30 mouse cellular contexts compared by ENCODE assay signal in the genomic region with DNA sequence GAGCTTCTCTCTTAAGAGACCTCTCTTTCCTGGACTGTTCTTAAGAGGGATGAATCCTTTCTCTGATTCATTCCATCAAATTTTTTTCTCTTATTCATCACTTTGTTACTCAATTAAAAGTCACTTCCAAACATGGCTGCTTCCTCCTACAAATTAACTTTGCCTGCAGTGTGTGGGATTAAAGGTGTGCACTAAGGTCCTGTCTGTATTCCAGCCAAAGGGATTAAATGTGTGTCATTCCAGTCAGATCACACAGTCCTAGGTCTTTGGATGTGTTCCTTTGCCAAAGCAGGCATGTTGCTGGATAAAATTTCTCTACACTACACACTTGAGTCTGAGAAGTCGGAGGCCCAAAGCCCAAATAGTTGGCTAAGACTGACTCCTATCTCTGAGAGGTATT.
"Had no signal": no experiment of that assay in that cellular context is flagged by ENCODE, and none has a peak within 500 bp of the region (broad histone marks: within the 10 kb centered on the region; RNA-seq: fewer than 3 reads in every experiment).

No protein-coding gene starts in this region.

- H3K9me3 ChIP-seq: embryonic facial prominence, embryonic 10.5 days; embryonic facial prominence, embryonic 12.5 days; embryonic facial prominence, embryonic 13.5 days; embryonic facial prominence, embryonic 15.5 days; forebrain, embryonic 10.5 days; forebrain, embryonic 12.5 days; forebrain, embryonic 13.5 days; forebrain, embryonic 15.5 days; heart, embryonic 10.5 days had no signal

- H3K9ac ChIP-seq: embryonic facial prominence, embryonic 12.5 days; embryonic facial prominence, embryonic 13.5 days; embryonic facial prominence, embryonic 15.5 days; forebrain, embryonic 12.5 days; forebrain, embryonic 13.5 days; forebrain, embryonic 15.5 days; forebrain, postnatal 0 days had no signal

- H3K4me2 ChIP-seq: embryonic facial prominence, embryonic 12.5 days; embryonic facial prominence, embryonic 13.5 days; embryonic facial prominence, embryonic 15.5 days; forebrain, embryonic 12.5 days; forebrain, embryonic 13.5 days; forebrain, embryonic 15.5 days had no signal

- H3K4me3 ChIP-seq: embryonic facial prominence, embryonic 10.5 days; embryonic facial prominence, embryonic 12.5 days; embryonic facial prominence, embryonic 13.5 days; embryonic facial prominence, embryonic 15.5 days; erythroblast, embryonic 14.5 days; forebrain, embryonic 10.5 days; forebrain, embryonic 12.5 days; forebrain, embryonic 13.5 days; forebrain, embryonic 15.5 days; gastrocnemius, adult 2 months; heart, adult 2 months; heart, embryonic 10.5 days had no signal

- H3K27ac ChIP-seq: embryonic facial prominence, embryonic 10.5 days; embryonic facial prominence, embryonic 12.5 days; embryonic facial prominence, embryonic 13.5 days; embryonic facial prominence, embryonic 15.5 days; forebrain, embryonic 10.5 days; forebrain, embryonic 12.5 days; forebrain, embryonic 13.5 days; forebrain, embryonic 15.5 days; gastrocnemius, adult 2 months; heart, adult 2 months; heart, embryonic 10.5 days had no signal

- DNase-seq: cerebellum, adult 2 months; cerebellum, adult 8-10 months; cerebellum, adult 9-10 months; cerebellum, adult 9-11 months; cerebellum, postnatal 10 days; cerebellum, postnatal 14 days; cerebellum, postnatal 25 days; cerebellum, postnatal 36 days; embryo, embryonic 11 days; forebrain, postnatal 0 days; gastrocnemius, adult 2 months; gastrocnemius, postnatal 10 days; gastrocnemius, postnatal 14 days; gastrocnemius, postnatal 25 days; gastrocnemius, postnatal 36 days; heart, adult 11 months; heart, adult 18-20 months; heart, adult 2 months had no signal

- H3K36me3 ChIP-seq: embryonic facial prominence, embryonic 10.5 days; embryonic facial prominence, embryonic 12.5 days; embryonic facial prominence, embryonic 13.5 days; embryonic facial prominence, embryonic 15.5 days; forebrain, embryonic 10.5 days; forebrain, embryonic 12.5 days; forebrain, embryonic 15.5 days; heart, embryonic 10.5 days had no signal

- H3K27me3 ChIP-seq: embryonic facial prominence, embryonic 12.5 days; embryonic facial prominence, embryonic 13.5 days; embryonic facial prominence, embryonic 15.5 days; forebrain, embryonic 12.5 days; forebrain, embryonic 13.5 days; forebrain, embryonic 15.5 days had no signal

- H3K4me1 ChIP-seq: embryonic facial prominence, embryonic 10.5 days; embryonic facial prominence, embryonic 12.5 days; embryonic facial prominence, embryonic 13.5 days; embryonic facial prominence, embryonic 15.5 days; forebrain, embryonic 10.5 days; forebrain, embryonic 12.5 days; forebrain, embryonic 13.5 days; forebrain, embryonic 15.5 days; heart, embryonic 10.5 days had no signal

- ATAC-seq: forebrain, embryonic 13.5 days; forebrain, embryonic 14.5 days; forebrain, embryonic 15.5 days; forebrain, embryonic 16.5 days; forebrain, postnatal 0 days had no signal
